Mouse (Mus musculus) hindbrain, embryonic 11.5 days (tissue): ENCODE measurements around the gene Pld5. TPM values are rescaled to one million over a fixed set of nuclear protein-coding genes. Genes with fewer than 3 reads are reported as not detected.

Source experiments
- ATAC-seq: fragments of 200-750 bp; cut with Nextera tagmentation; 2 replicates; pipeline ENCODE4 v1.8.0; 2017; ENCODE audit warnings: mild to moderate bottlenecking, moderate TSS enrichment, moderate library complexity; ENCODE audit not compliant: low FRiP score
- DNase-seq: peaks from one replicate; pipeline ENCODE4 v3.0.0-alpha.2; 2015; ENCODE audit warnings: low spot score
- H3K27ac ChIP-seq: fragments of 300-500 bp; sonication (generic); 2 replicates; pipeline ENCODE4 v1.5.1; 2014; ENCODE audit warnings: mild to moderate bottlenecking, low read depth, low read length
- H3K27me3 ChIP-seq: fragments of 300-500 bp; sonication (generic); 2 replicates; pipeline ENCODE4 v1.6.1; 2014; ENCODE audit warnings: mild to moderate bottlenecking, low read length, moderate library complexity, mixed read lengths; ENCODE audit not compliant: control insufficient read depth, insufficient read depth
- H3K36me3 ChIP-seq: fragments of 300-500 bp; sonication (generic); 2 replicates; pipeline ENCODE4 v1.6.1; 2014; ENCODE audit warnings: mild to moderate bottlenecking, low read length, moderate library complexity, mixed read lengths; ENCODE audit not compliant: control insufficient read depth, insufficient read depth
- H3K4me1 ChIP-seq: fragments of 300-500 bp; sonication (generic); replicated peaks from 2 replicates; pipeline ENCODE4 v1.6.1; 2014; ENCODE audit warnings: low read length, mixed read lengths; ENCODE audit not compliant: control insufficient read depth, insufficient read depth
- H3K4me2 ChIP-seq: fragments of 300-500 bp; sonication (generic); replicated peaks from 2 replicates; pipeline ENCODE4 v1.6.1; 2014; ENCODE audit warnings: mild to moderate bottlenecking, low read depth, low read length
- H3K4me3 ChIP-seq: fragments of 300-500 bp; sonication (generic); 2 replicates; pipeline ENCODE4 v1.5.1; 2014; ENCODE audit warnings: low read depth, low read length
- H3K9ac ChIP-seq: fragments of 300-500 bp; sonication (generic); 2 replicates; pipeline ENCODE4 v1.6.1; 2014; ENCODE audit warnings: low read depth, low read length
- H3K9me3 ChIP-seq: fragments of 300-500 bp; sonication (generic); 2 replicates; pipeline ENCODE4 v1.6.1; 2016; ENCODE audit warnings: low read length; ENCODE audit not compliant: control insufficient read depth
- WGBS: fragments of 180-500 bp; shearing (Covaris S2); extraction: QIAGEN DNeasy Blood & Tissue Kit; methylation state at CpG from one replicate; pipeline ENCODE4 v1.1.7; 2014; 5-methylcytosine and 5-hydroxymethylcytosine counted together
- polyA plus RNA-seq: library from polyadenylated mRNA; unstranded; fragments of >200 nt; fragmentation: Nextera tagmentation; extraction: Ambion mirVana; gene quantifications from 2 replicates; pipeline ENCODE4 v1.2.1, GENCODE M21; 2014

Pld5 gene
- polyA plus RNA-seq, 1 experiment from 2014 or later, result 1.9 TPM

- Histone ChIP-seq H3K9ac (no peak overlapping the region), H3K4me3 (no peak overlapping the region), H3K4me2 (no peak overlapping the region), H3K36me3 (no peaks in the 10 kb centered on the region), H3K27me3 (no peaks in the 10 kb centered on the region), H3K4me1 (no peaks in the 10 kb centered on the region), H3K27ac (no peak overlapping the region), H3K9me3 (no peaks in the 10 kb centered on the region)
- ATAC-seq, result no peak
- WGBS, result 92% methylated on average over 6 of the region's 6 CpGs
- no peak for DNase-seq
Observed at GRCm38 (mm10) chr1:176197036-176197766, 77.9 kb downstream of the Pld5 start.

GRCm38 (mm10) chr1:176196341-176196740 is 78.8 kb downstream of the Pld5 start:
- no peaks in the 10 kb centered on the region for H3K4me1 ChIP-seq
- DNase-seq (no peak), ATAC-seq (no peak)
- 89% methylated on average over 4 of the region's 4 CpGs for WGBS
- no peak overlapping the region for H3K27ac ChIP-seq
- H3K4me3 ChIP-seq, result no peak overlapping the region
- no peak overlapping the region for H3K4me2 ChIP-seq
- H3K9me3 ChIP-seq, result no peaks in the 10 kb centered on the region
- no peak overlapping the region for H3K9ac ChIP-seq
- H3K27me3 ChIP-seq, result no peaks in the 10 kb centered on the region
- H3K36me3 ChIP-seq, result no peaks in the 10 kb centered on the region

GRCm38 (mm10) chr1:176194727-176195126 is 80.4 kb downstream of the Pld5 start:
- Histone ChIP-seq H3K4me3 (no peak overlapping the region), H3K4me2 (no peak overlapping the region), H3K36me3 (no peaks in the 10 kb centered on the region), H3K9ac (no peak overlapping the region), H3K4me1 (no peaks in the 10 kb centered on the region), H3K27me3 (no peaks in the 10 kb centered on the region), H3K9me3 (no peaks in the 10 kb centered on the region), H3K27ac (no peak overlapping the region)
- 80% methylated on average over 2 of the region's 2 CpGs for WGBS
- ATAC-seq (no peak), DNase-seq (no peak)

- Histone ChIP-seq H3K27ac (no peak overlapping the region), H3K27me3 (no peaks in the 10 kb centered on the region), H3K9ac (no peak overlapping the region), H3K9me3 (no peaks in the 10 kb centered on the region), H3K4me1 (no peaks in the 10 kb centered on the region), H3K4me3 (no peak overlapping the region), H3K4me2 (no peak overlapping the region), H3K36me3 (no peaks in the 10 kb centered on the region)
- ATAC-seq (no peak), DNase-seq (no peak)
- 87% methylated on average over 6 of the region's 6 CpGs for WGBS
Observed at GRCm38 (mm10) chr1:176183991-176184390, 91.1 kb downstream of the Pld5 start.

GRCm38 (mm10) chr1:176174971-176175370 is 100.1 kb downstream of the Pld5 start:
- Histone ChIP-seq H3K4me1 (no peaks in the 10 kb centered on the region), H3K36me3 (no peaks in the 10 kb centered on the region), H3K4me3 (no peak overlapping the region), H3K27ac (no peak overlapping the region), H3K9ac (no peak overlapping the region), H3K4me2 (no peak overlapping the region), H3K9me3 (no peaks in the 10 kb centered on the region), H3K27me3 (no peaks in the 10 kb centered on the region)
- DNase-seq (no peak), ATAC-seq (no peak)
- 79% methylated on average over 1 of the region's 1 CpGs for WGBS

- DNase-seq (no peak), ATAC-seq (no peak)
- Histone ChIP-seq H3K4me1 (no peaks in the 10 kb centered on the region; the same call in 1 of the 2 replicates), H3K27ac (no peak overlapping the region), H3K27me3 (no peaks in the 10 kb centered on the region), H3K9me3 (no peaks in the 10 kb centered on the region), H3K4me2 (no peak overlapping the region), H3K36me3 (no peaks in the 10 kb centered on the region), H3K4me3 (no peak overlapping the region), H3K9ac (no peak overlapping the region)
- WGBS, result 63% methylated on average over 5 of the region's 5 CpGs
Observed at GRCm38 (mm10) chr1:176167784-176168183, 107.3 kb downstream of the Pld5 start.

GRCm38 (mm10) chr1:176167114-176167513 is 108.0 kb downstream of the Pld5 start:
- Histone ChIP-seq H3K4me3 (no peak overlapping the region), H3K4me1 (no peaks in the 10 kb centered on the region; the same call in 1 of the 2 replicates), H3K27ac (no peak overlapping the region), H3K9me3 (no peaks in the 10 kb centered on the region), H3K9ac (no peak overlapping the region), H3K4me2 (no peak overlapping the region), H3K36me3 (no peaks in the 10 kb centered on the region), H3K27me3 (no peaks in the 10 kb centered on the region)
- no peak for DNase-seq
- 76% methylated on average over 2 of the region's 2 CpGs for WGBS
- ATAC-seq, result no peak

GRCm38 (mm10) chr1:176145306-176145705 is 129.8 kb downstream of the Pld5 start:
- H3K9ac ChIP-seq, result no peak overlapping the region
- WGBS, result 89% methylated on average over 6 of the region's 6 CpGs

GRCm38 (mm10) chr1:176134379-176134778 is 140.7 kb downstream of the Pld5 start:
- ATAC-seq, result no peak
- no peak overlapping the region for H3K4me2 ChIP-seq
- H3K36me3 ChIP-seq, result no peaks in the 10 kb centered on the region
- no peak overlapping the region for H3K9ac ChIP-seq
- H3K27ac ChIP-seq, result no peak overlapping the region
- H3K27me3 ChIP-seq, result no peaks in the 10 kb centered on the region
- no peaks in the 10 kb centered on the region for H3K9me3 ChIP-seq
- no peak for DNase-seq
- H3K4me1 ChIP-seq, result no peaks in the 10 kb centered on the region
- no peak overlapping the region for H3K4me3 ChIP-seq
- WGBS, result 88% methylated on average over 8 of the region's 8 CpGs

More at GRCm38 (mm10) chr1:176145306-176145705, 129.8 kb downstream of the Pld5 start:
- no peaks in the 10 kb centered on the region for H3K27me3 ChIP-seq
- ATAC-seq (no peak), DNase-seq (no peak)
- H3K4me2 ChIP-seq, result no peak overlapping the region
- H3K27ac ChIP-seq, result no peak overlapping the region
- H3K9me3 ChIP-seq, result no peaks in the 10 kb centered on the region
- H3K4me3 ChIP-seq, result no peak overlapping the region
- no peaks in the 10 kb centered on the region for H3K36me3 ChIP-seq
- no peaks in the 10 kb centered on the region for H3K4me1 ChIP-seq
